Mouse (Mus musculus) hindbrain, embryonic 10.5 days (tissue): Measurements from ENCODE around the gene Ankrd28. TPM values are rescaled to one million over a fixed set of nuclear protein-coding genes. Genes with fewer than 3 reads are reported as not detected.
A peak's percentile ranks its signal among the peaks of the same experiment; 100 is the strongest.

Experiments used
- DNase-seq: peaks from one replicate; pipeline ENCODE4 v3.0.0-alpha.2; 2017; ENCODE audit warnings: low spot score
- H3K27ac ChIP-seq: fragments of 300-500 bp; sonication (generic); 2 replicates; pipeline ENCODE4 v1.5.1; 2016; ENCODE audit warnings: mild to moderate bottlenecking, moderate library complexity
- H3K27me3 ChIP-seq: fragments of 300-500 bp; sonication (generic); 2 replicates; pipeline ENCODE4 v1.6.1; 2016; ENCODE audit warnings: mild to moderate bottlenecking; ENCODE audit not compliant: poor library complexity, insufficient read depth, severe bottlenecking
- H3K36me3 ChIP-seq: fragments of 300-500 bp; sonication (generic); 2 replicates; pipeline ENCODE4 v1.6.1; 2016; ENCODE audit warnings: mild to moderate bottlenecking, moderate library complexity
- H3K4me1 ChIP-seq: fragments of 300-500 bp; sonication (generic); replicated peaks from 2 replicates; pipeline ENCODE4 v1.6.1; 2016; ENCODE audit warnings: mild to moderate bottlenecking
- H3K4me3 ChIP-seq: fragments of 300-500 bp; sonication (generic); 2 replicates; pipeline ENCODE4 v1.5.1; 2016; ENCODE audit warnings: mild to moderate bottlenecking, moderate library complexity
- H3K9me3 ChIP-seq: fragments of 300-500 bp; sonication (generic); 2 replicates; pipeline ENCODE4 v1.6.1; 2016; ENCODE audit warnings: mild to moderate bottlenecking, moderate library complexity
- WGBS: fragments of 180-500 bp; shearing (Covaris S2); methylation state at CpG from one replicate; pipeline ENCODE4 v1.1.7; 2016; 5-methylcytosine and 5-hydroxymethylcytosine counted together
- polyA plus RNA-seq: library from polyadenylated mRNA; unstranded; fragments of >200 nt; fragmentation: Nextera tagmentation; extraction: Ambion mirVana; gene quantifications from 2 replicates; pipeline ENCODE4 v1.2.1, GENCODE M21; 2016

Gene Ankrd28
- polyA plus RNA-seq, 1 experiment from 2014 or later = 7.7 TPM

DNA sequence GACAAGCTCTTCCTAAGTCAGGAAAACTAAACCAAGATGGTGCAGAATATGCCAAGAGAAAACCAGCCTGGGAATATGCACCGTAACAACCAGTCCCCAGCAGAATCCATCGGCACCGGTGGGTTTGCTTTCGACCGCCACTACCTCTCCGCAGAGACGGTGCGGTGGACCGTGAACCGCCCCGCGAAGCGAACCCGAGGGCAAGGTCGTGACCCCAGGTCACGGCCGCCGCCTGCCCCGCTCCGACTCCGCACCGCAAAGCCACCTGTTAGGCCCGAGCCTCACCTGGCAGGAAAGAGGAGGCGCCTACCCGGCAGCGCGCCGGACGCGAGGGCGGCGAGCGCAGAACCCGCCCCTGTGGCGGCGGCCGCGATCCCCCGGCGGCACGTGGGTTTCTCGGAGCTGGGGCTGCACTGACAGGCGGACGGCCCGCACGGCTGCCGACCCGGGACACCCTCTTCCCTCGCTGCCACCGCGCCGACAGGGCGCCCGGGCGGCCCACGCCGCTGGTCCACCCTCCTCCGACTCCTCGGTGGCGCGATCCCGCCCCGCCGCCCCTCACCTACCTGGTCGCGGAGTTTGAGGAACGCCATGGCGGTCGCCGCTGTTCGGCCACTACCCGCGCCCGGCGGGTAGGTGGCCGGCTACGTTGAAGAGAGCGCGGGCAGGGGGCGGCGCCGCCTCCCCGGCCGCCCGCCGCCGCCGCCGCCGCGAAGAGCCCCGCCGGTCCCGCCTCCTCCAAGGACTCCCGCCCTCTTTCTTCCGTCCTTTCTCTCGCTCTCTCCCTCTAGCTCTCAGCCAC lies 489 bp downstream of the Ankrd28 start:
- under 1% methylated on average over 95 of the region's 97 CpGs for WGBS
- DNase-seq = peak; percentile 70
- Histone ChIP-seq H3K27me3 (no peaks in the 10 kb centered on the region), H3K9me3 (no peaks in the 10 kb centered on the region), H3K36me3 (no peaks in the 10 kb centered on the region), H3K4me1 (peaks cover 29% of the 10 kb centered on the region; the same call in 1 of the 2 replicates), H3K4me3 (peak overlapping the region; percentile 97), H3K27ac (peak overlapping the region; percentile 94)

DNA sequence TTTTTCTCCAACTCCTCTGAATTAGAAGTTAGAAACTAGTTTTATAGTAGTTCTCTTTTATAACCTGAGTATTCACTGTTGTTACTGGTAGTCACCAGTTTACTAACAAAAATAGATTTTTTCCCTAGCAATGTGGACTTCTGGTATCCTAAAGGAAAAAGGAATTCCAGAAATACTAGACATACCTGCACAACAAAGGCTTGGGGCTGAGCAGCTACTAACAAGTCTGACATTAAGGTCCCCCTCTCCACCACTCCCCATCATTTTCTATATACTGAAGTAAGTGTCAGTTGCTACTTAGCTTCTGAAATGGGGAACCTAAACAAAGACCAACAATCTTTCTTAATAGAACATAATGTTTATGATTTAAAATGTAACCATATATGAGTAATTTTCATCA lies 3.2 kb downstream of the Ankrd28 start:
- DNase-seq = no peak
- no peak overlapping the region for H3K27ac ChIP-seq
- no peaks in the 10 kb centered on the region for H3K36me3 ChIP-seq
- H3K4me1 ChIP-seq = peaks cover 29% of the 10 kb centered on the region; the same call in 1 of the 2 replicates
- H3K27me3 ChIP-seq = no peaks in the 10 kb centered on the region
- H3K9me3 ChIP-seq = no peaks in the 10 kb centered on the region
- H3K4me3 ChIP-seq = no peak overlapping the region

DNA sequence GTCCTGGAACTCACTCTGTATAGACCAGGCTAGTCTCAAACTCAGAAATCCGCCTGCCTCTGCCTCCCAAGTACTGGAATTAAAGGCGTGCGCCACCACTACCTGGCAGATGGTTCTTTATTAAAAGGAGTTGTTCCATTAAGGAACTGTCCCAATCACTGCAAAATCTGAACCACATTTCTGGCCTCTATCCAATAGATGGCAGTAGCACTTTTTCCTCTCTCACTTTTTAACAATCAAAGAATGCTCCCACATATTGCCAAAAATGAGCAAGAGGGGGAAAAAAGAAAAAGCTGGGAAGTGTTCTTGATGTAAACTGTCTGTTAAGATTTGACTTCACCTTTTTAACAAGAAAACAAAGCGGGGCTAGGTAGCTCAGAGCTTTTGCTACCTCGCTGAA lies 20.5 kb downstream of the Ankrd28 start:
- peaks cover 8% of the 10 kb centered on the region for H3K36me3 ChIP-seq
- H3K4me3 ChIP-seq = no peak overlapping the region
- H3K9me3 ChIP-seq = peaks cover 5% of the 10 kb centered on the region; the same call in 1 of the 2 replicates
- no peak for DNase-seq
- no peak overlapping the region for H3K27ac ChIP-seq
- no peaks in the 10 kb centered on the region for H3K27me3 ChIP-seq
- WGBS = 86% methylated on average over 5 of the region's 5 CpGs
- no peaks in the 10 kb centered on the region for H3K4me1 ChIP-seq

DNA sequence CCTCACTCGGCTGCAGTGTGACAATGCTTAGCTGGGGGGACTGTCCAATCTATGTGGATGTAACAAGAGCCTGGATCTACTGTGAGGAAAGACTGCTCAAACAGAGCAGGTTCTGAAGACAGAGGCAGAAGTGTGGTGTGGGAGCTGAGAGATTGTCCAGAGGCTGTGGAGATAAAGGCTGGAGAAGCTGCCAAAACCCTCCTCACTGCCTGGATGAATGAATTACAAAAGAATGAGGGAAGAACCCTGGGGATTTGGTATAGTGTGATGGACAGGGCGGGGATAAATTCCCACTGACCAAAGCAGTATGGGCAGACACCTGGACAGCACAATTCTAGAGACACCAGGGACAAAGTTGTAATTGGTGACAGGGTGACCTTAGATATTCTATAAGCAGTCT lies 26.7 kb downstream of the Ankrd28 start:
- 32% methylated on average over 2 of the region's 2 CpGs for WGBS
- H3K27ac ChIP-seq = peak overlapping the region; percentile 40; the same call in 1 of the 2 replicates

DNA sequence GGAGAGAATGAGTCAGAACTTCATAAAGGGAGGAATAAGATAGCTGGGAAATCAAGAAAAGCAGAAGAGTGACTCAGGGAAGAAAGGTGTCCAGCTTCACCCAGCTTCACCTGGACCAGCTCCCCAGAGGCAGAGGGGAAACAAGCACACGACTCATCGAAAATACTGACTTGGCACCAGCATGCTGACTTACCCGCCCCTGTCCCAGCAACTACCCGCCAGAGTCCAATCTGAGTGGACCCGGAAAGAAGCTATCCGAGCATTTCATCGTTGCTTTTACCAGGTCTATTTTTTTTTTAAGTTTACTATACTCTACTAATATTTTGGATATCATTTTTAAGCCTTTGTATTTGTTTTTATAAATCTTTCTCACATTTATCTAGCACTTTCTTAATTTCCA lies 29.5 kb downstream of the Ankrd28 start:
- DNase-seq = no peak
- 87% methylated on average over 7 of the region's 7 CpGs for WGBS
- Histone ChIP-seq H3K9me3 (no peaks in the 10 kb centered on the region), H3K27ac (no peak overlapping the region), H3K4me3 (no peak overlapping the region), H3K36me3 (no peaks in the 10 kb centered on the region), H3K4me1 (peaks cover 24% of the 10 kb centered on the region), H3K27me3 (no peaks in the 10 kb centered on the region)

More for the DNA sequence above, 26.7 kb downstream of the Ankrd28 start:
- H3K4me1 ChIP-seq = peaks cover 23% of the 10 kb centered on the region
- no peak for DNase-seq
- H3K4me3 ChIP-seq = no peak overlapping the region
- H3K9me3 ChIP-seq = peaks cover 5% of the 10 kb centered on the region; the same call in 1 of the 2 replicates
- H3K27me3 ChIP-seq = no peaks in the 10 kb centered on the region
- H3K36me3 ChIP-seq = peaks cover 8% of the 10 kb centered on the region

DNA sequence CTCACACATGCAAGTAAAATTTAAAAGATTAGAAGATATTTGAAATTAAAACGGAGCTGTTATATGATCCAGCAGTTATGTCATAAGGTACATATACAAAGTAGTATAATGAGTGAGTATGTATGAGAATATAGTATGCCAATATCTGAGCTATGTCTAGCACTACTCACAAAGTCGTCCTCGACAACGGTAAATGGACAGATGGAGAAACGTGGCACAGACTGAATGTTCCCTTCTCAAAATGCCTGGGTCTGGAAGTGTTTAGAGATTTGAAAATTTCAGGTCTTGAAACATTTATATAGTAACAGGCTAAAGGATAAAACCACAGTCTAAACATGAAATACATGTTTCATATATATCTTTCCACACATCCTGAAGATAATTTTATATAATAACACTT lies 30.0 kb downstream of the Ankrd28 start:
- H3K4me3 ChIP-seq = no peak overlapping the region
- H3K27me3 ChIP-seq = no peaks in the 10 kb centered on the region
- H3K4me1 ChIP-seq = peaks cover 24% of the 10 kb centered on the region
- H3K27ac ChIP-seq = no peak overlapping the region
- H3K9me3 ChIP-seq = no peaks in the 10 kb centered on the region
- no peak for DNase-seq
- WGBS = 91% methylated on average over 5 of the region's 5 CpGs
- no peaks in the 10 kb centered on the region for H3K36me3 ChIP-seq

DNA sequence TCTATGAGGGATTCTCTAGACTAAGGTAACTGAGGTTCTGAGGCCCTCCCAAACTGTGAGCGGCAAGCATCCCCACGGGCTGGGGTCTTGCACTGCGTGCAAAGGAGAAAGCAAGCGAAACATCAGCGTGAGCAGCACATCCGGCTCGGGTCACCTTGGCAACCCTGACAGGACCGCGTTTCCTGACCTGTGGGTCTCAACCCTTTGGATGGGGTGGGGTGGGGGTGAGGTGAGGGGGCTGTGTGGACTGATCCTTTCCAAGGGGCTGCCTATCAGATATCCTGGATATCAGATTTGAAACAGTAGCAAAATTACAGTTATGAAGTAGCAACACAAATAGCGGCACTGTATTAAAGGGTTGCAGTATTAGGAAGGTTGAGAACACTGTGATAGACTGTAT lies 31.5 kb downstream of the Ankrd28 start:
- Histone ChIP-seq H3K9me3 (no peaks in the 10 kb centered on the region), H3K27me3 (no peaks in the 10 kb centered on the region), H3K4me1 (peaks cover 15% of the 10 kb centered on the region), H3K27ac (no peak overlapping the region), H3K36me3 (no peaks in the 10 kb centered on the region), H3K4me3 (no peak overlapping the region)
- 53% methylated on average over 10 of the region's 10 CpGs for WGBS
- DNase-seq = peak; percentile 15

DNA sequence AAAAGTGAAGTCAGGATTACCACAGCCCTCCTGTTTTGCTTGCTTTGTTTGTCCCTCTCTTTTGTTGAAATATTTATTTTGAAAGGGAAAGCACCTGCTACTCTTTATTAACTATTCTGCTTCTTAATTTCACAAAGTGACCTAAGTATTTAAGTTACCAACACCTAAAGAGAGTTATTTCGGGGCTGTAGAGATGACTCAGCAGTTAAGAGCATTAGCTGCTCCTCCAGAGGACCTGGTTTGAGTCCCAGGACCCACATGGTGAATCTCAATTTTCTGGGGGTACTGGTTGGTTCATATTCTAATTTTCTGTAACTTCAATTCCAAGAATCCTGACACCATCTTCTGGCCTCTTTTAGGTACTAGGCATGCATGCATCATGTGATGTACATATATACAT lies 34.9 kb downstream of the Ankrd28 start:
- H3K27me3 ChIP-seq = no peaks in the 10 kb centered on the region
- no peak overlapping the region for H3K27ac ChIP-seq
- H3K4me3 ChIP-seq = no peak overlapping the region
- 63% methylated on average over 1 of the region's 1 CpGs for WGBS
- no peak for DNase-seq
- H3K9me3 ChIP-seq = no peaks in the 10 kb centered on the region
- peaks cover 10% of the 10 kb centered on the region for H3K4me1 ChIP-seq
- H3K36me3 ChIP-seq = no peaks in the 10 kb centered on the region

DNA sequence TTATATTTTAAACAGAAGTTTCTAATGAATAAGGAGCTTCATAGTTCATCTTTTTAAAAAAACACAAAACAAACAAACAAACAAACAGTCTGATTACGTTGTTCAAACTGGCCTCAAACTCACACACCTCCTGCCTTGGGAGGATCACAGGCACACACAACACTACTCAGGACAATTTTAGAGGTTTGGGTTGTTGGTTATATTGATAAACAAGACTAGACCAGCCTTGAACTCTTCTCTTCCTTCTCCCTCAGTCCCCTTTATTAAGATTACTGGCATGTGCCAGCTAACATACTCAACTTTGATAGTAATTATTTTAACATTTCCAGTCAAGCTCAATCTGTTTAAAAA lies 35.7 kb downstream of the Ankrd28 start:
- no peak for DNase-seq
- Histone ChIP-seq H3K36me3 (no peaks in the 10 kb centered on the region), H3K4me3 (no peak overlapping the region), H3K4me1 (peaks cover 10% of the 10 kb centered on the region), H3K27me3 (no peaks in the 10 kb centered on the region), H3K27ac (no peak overlapping the region), H3K9me3 (no peaks in the 10 kb centered on the region)
- 52% methylated on average over 1 of the region's 1 CpGs for whole genome bisulfite sequencing

DNA sequence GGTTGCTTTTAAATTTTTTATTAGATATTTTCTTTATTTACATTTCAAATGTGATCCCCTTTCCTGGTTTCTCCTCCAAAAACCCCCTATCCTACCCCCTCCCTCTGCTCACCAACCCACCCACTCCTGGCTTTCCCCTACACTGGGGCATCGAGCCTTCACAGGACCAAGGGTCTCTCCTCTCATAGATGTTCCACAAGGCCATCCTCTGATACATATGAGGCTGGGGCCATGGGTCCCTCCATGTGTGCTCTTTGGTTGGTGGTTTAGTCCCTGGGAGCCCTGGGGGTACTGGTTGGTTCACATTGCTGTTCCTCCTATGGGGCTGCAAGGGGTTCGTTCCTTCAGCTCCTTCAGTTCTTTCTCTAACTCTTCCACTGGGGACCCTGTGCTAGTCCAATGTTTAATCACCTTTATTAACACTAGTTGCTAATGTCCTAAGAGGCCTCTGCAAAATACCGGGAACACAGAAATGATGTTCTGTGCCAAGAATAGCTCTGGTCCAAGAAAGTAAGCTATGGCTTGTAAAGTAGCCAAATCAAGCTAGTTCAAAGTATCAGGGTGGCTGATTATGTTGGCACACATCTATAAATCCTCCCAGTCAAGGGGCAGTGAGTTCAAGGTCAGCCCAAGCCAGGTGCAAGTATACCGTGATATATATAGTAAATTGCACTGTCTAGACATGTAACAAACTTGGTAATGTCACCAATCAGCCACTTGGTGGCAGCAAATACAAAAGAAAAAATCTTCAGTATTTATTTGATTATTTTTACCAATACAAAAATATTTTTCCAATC lies 36.3 kb downstream of the Ankrd28 start:
- H3K9me3 ChIP-seq = no peaks in the 10 kb centered on the region
- no peak for DNase-seq
- no peaks in the 10 kb centered on the region for H3K36me3 ChIP-seq
- H3K27ac ChIP-seq = no peak overlapping the region
- no peaks in the 10 kb centered on the region for H3K27me3 ChIP-seq
- 75% methylated on average over 4 of the region's 4 CpGs for WGBS
- peaks cover 5% of the 10 kb centered on the region for H3K4me1 ChIP-seq
- no peak overlapping the region for H3K4me3 ChIP-seq

DNA sequence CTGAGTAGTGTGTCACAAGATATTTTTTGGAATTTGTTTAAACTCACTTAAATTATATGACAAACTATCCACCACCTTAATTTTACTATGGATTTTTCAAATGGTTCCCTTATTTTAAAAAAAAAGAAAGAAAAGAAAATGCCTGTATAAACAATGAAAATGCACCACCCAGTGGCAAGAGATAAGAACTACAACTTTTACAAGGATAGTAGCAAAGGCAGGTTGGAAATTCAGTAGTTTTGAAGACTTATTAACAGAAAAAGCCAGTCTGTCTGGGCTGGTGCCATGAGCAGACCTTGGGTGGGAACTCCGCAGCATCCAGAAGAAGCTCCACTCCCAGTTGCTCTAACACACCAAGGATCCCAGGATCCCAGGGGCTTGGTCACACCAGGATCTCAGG lies 39.7 kb downstream of the Ankrd28 start:
- H3K36me3 ChIP-seq = no peaks in the 10 kb centered on the region
- no peaks in the 10 kb centered on the region for H3K27me3 ChIP-seq
- 60% methylated on average over 1 of the region's 1 CpGs for WGBS
- no peaks in the 10 kb centered on the region for H3K4me1 ChIP-seq
- no peak for DNase-seq
- no peak overlapping the region for H3K4me3 ChIP-seq
- H3K27ac ChIP-seq = no peak overlapping the region
- H3K9me3 ChIP-seq = no peaks in the 10 kb centered on the region

DNA sequence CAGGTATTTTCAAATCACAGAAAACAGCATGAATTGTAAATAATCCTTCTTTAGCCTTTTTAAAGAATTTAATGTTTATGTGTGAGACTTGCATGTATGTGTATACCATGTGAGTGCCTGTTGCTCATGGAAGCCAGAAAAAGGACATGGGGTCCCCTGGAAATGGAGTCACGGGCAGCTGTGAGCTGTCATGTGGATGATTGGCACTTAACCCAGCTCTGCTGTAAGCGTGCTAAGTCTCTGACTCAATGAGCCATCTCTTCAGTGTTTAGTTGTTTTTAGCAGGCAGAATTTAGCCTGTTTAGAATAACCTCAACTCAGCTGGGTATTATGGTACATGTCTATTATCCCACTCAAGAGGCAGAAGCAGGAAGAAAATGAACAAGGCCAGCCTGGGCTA lies 43.5 kb downstream of the Ankrd28 start:
- H3K27ac ChIP-seq = no peak overlapping the region
- H3K4me1 ChIP-seq = peaks cover 7% of the 10 kb centered on the region
- no peaks in the 10 kb centered on the region for H3K27me3 ChIP-seq
- H3K4me3 ChIP-seq = no peak overlapping the region
- H3K9me3 ChIP-seq = no peaks in the 10 kb centered on the region
- H3K36me3 ChIP-seq = no peaks in the 10 kb centered on the region
- 66% methylated on average over 2 of the region's 2 CpGs for WGBS
- DNase-seq = no peak

DNA sequence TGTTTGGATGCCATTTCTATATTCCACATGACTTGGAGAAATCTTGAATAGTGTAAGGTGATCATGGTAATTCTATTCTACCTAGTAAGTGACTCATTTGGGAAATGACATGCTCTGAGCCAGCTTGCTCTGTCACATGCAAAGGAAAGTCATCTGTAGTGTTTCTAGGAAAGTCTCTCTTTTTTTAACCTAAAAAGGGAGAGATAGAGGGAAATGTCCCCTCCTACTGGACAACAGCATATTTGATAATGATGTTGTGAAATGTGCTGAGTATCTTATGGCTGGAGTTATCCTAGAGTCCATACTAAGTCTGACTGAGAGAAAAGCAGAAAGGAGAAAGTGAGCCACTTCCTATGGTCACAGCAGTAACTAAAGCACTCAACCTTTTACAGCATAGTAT lies 44.8 kb downstream of the Ankrd28 start:
- Histone ChIP-seq H3K36me3 (no peaks in the 10 kb centered on the region), H3K4me1 (peaks cover 19% of the 10 kb centered on the region), H3K27ac (no peak overlapping the region)

More for the DNA sequence above, 44.8 kb downstream of the Ankrd28 start:
- Histone ChIP-seq H3K27me3 (no peaks in the 10 kb centered on the region), H3K4me3 (no peak overlapping the region), H3K9me3 (no peaks in the 10 kb centered on the region)
- no peak for DNase-seq
